Mouse (Mus musculus) testis, adult 2 months (tissue): Measurements from ENCODE around the gene Tesk2. TPM values are rescaled to one million over a fixed set of nuclear protein-coding genes. Genes with fewer than 3 reads are reported as not detected.

Experiments
- H3K27ac ChIP-seq: fragments of 200-500 bp; 2 replicates; pipeline ENCODE4 v1.5.1; 2012; ENCODE audit warnings: low read depth, low read length; ENCODE audit not compliant: control insufficient read depth, insufficient read depth
- H3K27me3 ChIP-seq: fragments of 200-500 bp; 2 replicates; pipeline ENCODE4 v1.6.1; 2012; ENCODE audit warnings: mild to moderate bottlenecking, low read length, moderate library complexity; ENCODE audit not compliant: control insufficient read depth, insufficient read depth
- H3K36me3 ChIP-seq: fragments of 200-500 bp; 2 replicates; pipeline ENCODE4 v1.6.1; 2012; ENCODE audit warnings: mild to moderate bottlenecking, low read length; ENCODE audit not compliant: control insufficient read depth, insufficient read depth
- H3K4me1 ChIP-seq: fragments of 200-500 bp; 2 replicates; pipeline ENCODE4 v1.6.1; 2012; ENCODE audit warnings: low read length; ENCODE audit not compliant: control insufficient read depth, insufficient read depth
- H3K4me3 ChIP-seq: fragments of 200-500 bp; 2 replicates; pipeline ENCODE4 v1.5.1; 2012; ENCODE audit warnings: low read depth, mild to moderate bottlenecking, low read length, moderate library complexity, mixed read lengths; ENCODE audit not compliant: control insufficient read depth
- CTCF ChIP-seq: fragments of 200-500 bp; IDR thresholded peaks from 2 replicates; pipeline ENCODE4 v1.5.1; 2012; ENCODE audit warnings: low read depth, mild to moderate bottlenecking, inconsistent platforms, low read length, moderate library complexity; ENCODE audit not compliant: control insufficient read depth, insufficient read depth, insufficient replicate concordance
- POLR2A ChIP-seq: fragments of 200-500 bp; IDR thresholded peaks from 2 replicates; pipeline ENCODE4 v1.6.1; 2012; ENCODE audit warnings: low read depth, mild to moderate bottlenecking, inconsistent platforms, low read length, moderate library complexity; ENCODE audit not compliant: control insufficient read depth
- polyA plus RNA-seq: library from polyadenylated mRNA; depleted of rRNA; stranded (reverse); fragments of >200 nt; gene quantifications from 2 replicates; pipeline ENCODE4 v1.2.3, GENCODE M21; 2012

Tesk2 gene
- polyA plus RNA-seq, 1 experiment = 35.0 TPM

DNA sequence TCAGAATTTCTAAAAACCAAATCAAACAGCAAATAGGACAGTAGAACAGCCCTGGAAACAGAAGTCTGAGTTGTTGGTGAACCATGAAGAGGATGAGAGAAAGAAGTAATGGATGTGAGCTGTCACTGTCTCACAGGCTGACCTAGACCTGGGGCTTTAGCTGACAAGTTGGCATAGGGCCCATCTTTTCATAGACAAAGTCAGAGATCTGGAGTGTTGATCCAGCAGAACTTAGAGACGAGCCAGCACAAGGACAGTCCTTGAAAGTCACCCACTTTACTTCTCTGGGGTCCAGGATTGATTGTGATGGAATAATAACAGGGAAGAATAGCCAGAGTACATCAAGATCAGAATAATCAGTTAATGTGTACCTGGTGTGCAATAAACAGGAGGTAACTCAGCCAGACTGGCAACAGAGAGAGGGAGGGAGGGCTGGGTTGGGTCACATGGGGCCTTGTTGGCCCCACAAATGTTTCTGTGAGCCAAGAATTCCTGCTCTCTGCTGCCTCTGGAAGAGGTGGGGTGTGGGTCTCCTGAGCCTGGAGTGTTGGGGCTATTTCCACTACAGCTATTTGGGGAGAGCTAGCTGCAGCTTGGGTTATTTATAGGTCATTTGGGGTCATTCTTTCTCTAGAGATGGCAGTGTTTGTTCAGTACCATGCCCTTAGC lies 75.8 kb downstream of the Tesk2 start:
- Histone ChIP-seq H3K4me1 (no peaks in the 10 kb centered on the region), H3K4me3 (no peak overlapping the region), H3K27me3 (no peaks in the 10 kb centered on the region), H3K27ac (0 out of 2 replicates have a peak overlapping the region, but pooled peaks have one; percentile 26), H3K36me3 (no peaks in the 10 kb centered on the region)
- no peak for TF ChIP-seq CTCF
- TF ChIP-seq POLR2A = no peak

DNA sequence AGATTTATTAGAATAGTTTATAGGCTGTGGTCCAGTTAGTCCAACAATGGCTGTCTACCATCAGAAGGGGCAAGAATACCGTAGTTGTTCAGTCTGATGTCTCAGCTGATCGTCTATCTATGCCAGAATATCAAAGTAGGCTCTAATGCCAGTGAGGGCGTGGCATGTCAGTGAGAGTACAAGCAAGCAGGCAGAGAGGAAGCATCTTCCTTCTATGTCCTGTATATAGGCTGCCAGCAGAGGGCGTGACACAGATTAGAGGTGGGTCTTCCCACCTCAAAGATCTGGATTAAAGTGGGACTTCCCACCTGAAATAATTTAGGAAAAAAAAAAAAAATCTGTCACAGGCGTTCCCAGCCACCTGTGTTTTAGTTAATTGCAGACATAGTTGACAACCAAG lies 79.2 kb downstream of the Tesk2 start:
- TF ChIP-seq POLR2A (no peak), CTCF (no peak)
- Histone ChIP-seq H3K4me3 (no peak overlapping the region), H3K27me3 (no peaks in the 10 kb centered on the region), H3K36me3 (no peaks in the 10 kb centered on the region), H3K4me1 (no peaks in the 10 kb centered on the region), H3K27ac (no peak overlapping the region)

DNA sequence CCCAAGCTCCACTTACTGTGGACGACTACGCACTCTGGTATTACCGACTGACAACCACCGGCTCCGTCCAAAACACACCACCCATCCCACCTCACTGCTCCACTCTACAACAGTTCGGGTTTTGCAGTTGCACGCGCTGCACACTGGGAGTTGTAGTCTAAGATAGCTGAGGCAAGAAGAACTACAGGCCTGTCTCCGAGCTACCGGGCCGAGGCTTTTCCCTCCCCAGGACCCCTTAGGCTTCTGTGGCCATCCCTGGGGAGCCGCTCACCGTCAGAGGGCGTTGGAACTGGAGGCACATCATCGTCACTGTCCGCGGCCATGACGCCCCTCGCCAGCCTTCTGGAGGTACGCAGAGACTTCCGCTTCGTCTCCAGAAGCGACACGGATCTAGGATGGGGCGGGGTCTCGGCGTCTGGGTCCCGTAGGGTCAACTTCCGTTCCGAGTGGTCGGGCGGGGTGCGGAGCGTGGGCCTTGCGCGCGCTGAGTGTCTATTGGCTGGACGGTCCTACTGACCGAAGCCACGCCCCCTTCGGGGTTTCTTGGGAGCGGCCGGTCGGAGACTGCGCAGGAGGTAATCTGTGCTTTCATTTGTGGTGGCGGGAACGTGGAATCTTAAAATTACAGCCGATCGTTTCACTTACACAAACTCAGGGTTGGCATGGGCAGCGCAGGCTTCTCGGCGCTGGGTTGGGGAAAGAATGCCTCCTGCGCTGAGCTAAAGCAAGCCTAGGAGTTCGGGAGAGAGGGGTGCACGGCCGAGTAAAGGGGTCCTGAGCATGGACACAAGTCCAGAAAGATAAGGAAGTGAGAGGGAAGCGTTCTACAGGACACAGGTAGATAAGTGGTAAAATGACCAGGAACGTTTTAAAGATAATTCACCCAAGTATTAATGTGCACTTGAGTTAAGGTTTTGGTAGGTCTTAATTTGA lies 86.7 kb downstream of the Tesk2 start, which contains the start of the genes Toe1 and Mutyh:
Toe1 (minus strand) TSS at position 444 of the 933 bp plus-strand sequence.
Mutyh (plus strand) TSS at position 527 of the 933 bp plus-strand sequence.
- H3K4me3 ChIP-seq = peak within 1 kb of the TSS; percentile 98

DNA sequence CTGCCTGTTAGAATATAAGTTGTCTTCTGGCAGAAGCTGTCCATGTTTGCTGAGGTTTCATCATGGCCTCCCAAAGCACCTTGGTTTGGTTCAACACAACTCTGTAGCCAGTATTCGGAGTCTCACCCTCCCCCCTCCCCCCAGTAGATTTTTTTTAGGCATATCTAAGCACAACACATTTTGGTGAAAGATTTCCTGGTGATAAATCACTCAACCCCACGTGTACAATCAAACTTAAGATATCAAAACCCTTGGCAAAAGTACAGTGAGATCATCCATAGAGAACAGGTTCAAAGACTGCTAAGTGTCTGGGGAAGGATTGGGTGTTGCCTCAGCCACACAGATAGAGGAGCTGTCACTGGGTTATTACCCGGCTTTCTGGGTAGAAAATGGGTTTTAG lies 90.3 kb downstream of the Tesk2 start:
- Histone ChIP-seq H3K4me3 (no peak overlapping the region), H3K36me3 (no peaks in the 10 kb centered on the region), H3K4me1 (peaks cover 2% of the 10 kb centered on the region), H3K27ac (no peak overlapping the region), H3K27me3 (no peaks in the 10 kb centered on the region)
- TF ChIP-seq CTCF (no peak), POLR2A (no peak)

More for the DNA sequence above, 86.7 kb downstream of the Tesk2 start, which contains the start of the genes Toe1 and Mutyh:
- Histone ChIP-seq H3K27ac (peak within 1 kb of the TSS; percentile 98), H3K4me1 (peaks cover 2% of the 10 kb centered on the region; the same call in 1 of the 2 replicates), H3K27me3 (no peaks in the 10 kb centered on the region), H3K36me3 (no peaks in the 10 kb centered on the region)
- TF ChIP-seq POLR2A (peak; percentile 95), CTCF (no peak)

DNA sequence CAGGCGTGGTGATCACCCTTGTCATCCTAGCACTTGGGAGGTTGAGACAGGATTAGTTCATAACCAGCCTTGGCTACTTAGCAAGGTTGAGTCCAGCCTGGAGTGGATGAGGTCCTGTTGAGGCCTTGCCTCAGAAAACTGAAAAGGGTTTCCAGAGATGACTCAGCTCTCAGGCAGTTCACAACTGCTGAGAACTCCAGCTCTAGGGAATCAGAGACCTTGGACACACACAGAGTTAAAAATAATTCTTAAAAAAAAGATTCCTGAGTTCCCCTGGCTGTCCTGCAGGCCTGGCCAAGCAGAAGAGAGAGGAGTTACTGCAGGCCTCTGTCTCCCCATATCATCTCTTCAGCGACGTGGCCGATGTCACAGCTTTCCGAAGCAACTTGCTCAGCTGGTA lies 94.5 kb downstream of the Tesk2 start:
- no peak overlapping the region for H3K4me3 ChIP-seq
- H3K27ac ChIP-seq = peak overlapping the region; percentile 14
- no peaks in the 10 kb centered on the region for H3K36me3 ChIP-seq
- TF ChIP-seq POLR2A = no peak
- no peak for TF ChIP-seq CTCF
- peaks cover 3% of the 10 kb centered on the region for H3K4me1 ChIP-seq
- no peaks in the 10 kb centered on the region for H3K27me3 ChIP-seq

DNA sequence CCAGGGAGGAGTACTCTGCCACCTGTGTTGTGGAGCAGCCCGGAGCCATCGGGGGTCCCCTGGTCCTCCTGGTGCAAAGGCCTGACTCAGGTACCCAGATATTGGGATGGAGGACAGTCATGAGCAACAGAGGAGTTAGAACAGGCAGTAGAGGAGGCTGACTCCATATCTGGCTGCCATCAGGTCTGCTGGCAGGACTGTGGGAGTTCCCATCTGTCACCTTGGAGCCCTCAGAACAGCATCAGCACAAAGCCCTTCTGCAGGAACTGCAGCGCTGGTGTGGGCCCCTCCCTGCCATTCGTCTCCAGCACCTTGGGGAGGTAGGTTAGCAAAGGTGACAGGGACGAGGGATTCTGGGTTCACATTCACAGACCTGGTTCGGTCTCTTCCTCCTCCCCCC lies 96.7 kb downstream of the Tesk2 start:
- no peak overlapping the region for H3K4me3 ChIP-seq
- no peaks in the 10 kb centered on the region for H3K36me3 ChIP-seq
- TF ChIP-seq CTCF (no peak), POLR2A (no peak)
- H3K27me3 ChIP-seq = no peaks in the 10 kb centered on the region
- peaks cover 13% of the 10 kb centered on the region for H3K4me1 ChIP-seq
- no peak overlapping the region for H3K27ac ChIP-seq
